Mouse (Mus musculus) liver, embryonic 14.5 days (tissue): ENCODE measurements around the gene Arl2. TPM values are rescaled to one million over a fixed set of nuclear protein-coding genes. Genes with fewer than 3 reads are reported as not detected.

ENCODE experiments used
- ATAC-seq: fragments of 200-750 bp; cut with Nextera tagmentation; 2 replicates; pipeline ENCODE4 v1.8.0; 2017; ENCODE audit warnings: moderate number of reproducible peaks, mild to moderate bottlenecking, moderate library complexity; ENCODE audit not compliant: insufficient read depth
- DNase-seq, 3 experiments: peaks; one replicate each; pipeline ENCODE4 v3.0.0-alpha.2; 2012 to 2013; ENCODE audit warnings: low read depth in 3 of 3, low spot score in 3 of 3
- H3K27ac ChIP-seq: fragments of 300-500 bp; sonication (generic); 2 replicates; pipeline ENCODE4 v1.5.1; 2014; ENCODE audit warnings: moderate library complexity, mild to moderate bottlenecking, control low read depth, inconsistent platforms
- H3K27me3 ChIP-seq: fragments of 300-500 bp; sonication (generic); 2 replicates; pipeline ENCODE4 v1.6.1; 2014; ENCODE audit warnings: mild to moderate bottlenecking, low read length, moderate library complexity; ENCODE audit not compliant: control insufficient read depth, insufficient read depth
- H3K36me3 ChIP-seq: fragments of 300-500 bp; sonication (generic); replicated peaks from 2 replicates; pipeline ENCODE4 v1.6.1; 2014; ENCODE audit warnings: low read depth; ENCODE audit not compliant: control insufficient read depth, insufficient read depth
- H3K4me1 ChIP-seq, 2 experiments: fragments of 200-500 bp in 1 of 2; fragments of 300-500 bp in 1 of 2; sonication (generic) in 1 of 2; replicated peaks; 2 replicates each; pipeline ENCODE4 v1.6.1; 2012 to 2014; ENCODE audit warnings: antibody characterized with exemption in 1 of 2, inconsistent platforms in 1 of 2, low read length in 1 of 2; ENCODE audit not compliant: control insufficient read depth in 2 of 2, insufficient read depth in 2 of 2
- H3K4me2 ChIP-seq: fragments of 300-500 bp; sonication (generic); 2 replicates; pipeline ENCODE4 v1.6.1; 2014; ENCODE audit warnings: low read depth, mild to moderate bottlenecking, control low read depth, moderate library complexity
- H3K4me3 ChIP-seq, 2 experiments: fragments of 200-500 bp in 1 of 2; fragments of 300-500 bp in 1 of 2; sonication (generic) in 1 of 2; 2 replicates each; pipeline ENCODE4 v1.5.1; 2012 to 2014; ENCODE audit warnings: low read depth in 2 of 2, low read length in 2 of 2, mild to moderate bottlenecking in 2 of 2, control low read depth in 1 of 2, inconsistent platforms in 1 of 2, moderate library complexity in 1 of 2; ENCODE audit not compliant: insufficient read depth in 1 of 2
- H3K9ac ChIP-seq: fragments of 300-500 bp; sonication (generic); replicated peaks from 2 replicates; pipeline ENCODE4 v1.6.1; 2014; ENCODE audit warnings: mild to moderate bottlenecking, control low read depth, moderate library complexity
- H3K9me3 ChIP-seq: fragments of 300-500 bp; sonication (generic); 2 replicates; pipeline ENCODE4 v1.6.1; 2016; ENCODE audit warnings: low read length, mixed read lengths; ENCODE audit not compliant: control insufficient read depth
- CTCF ChIP-seq: IDR thresholded peaks from 2 replicates; pipeline ENCODE4 v1.5.1; 2016; ENCODE audit warnings: antibody characterized with exemption, low read depth, control low read depth
- EP300 ChIP-seq: IDR thresholded peaks from 2 replicates; pipeline ENCODE4 v1.6.1; 2016; ENCODE audit warnings: antibody characterized with exemption, low read depth
- WGBS: fragments of 180-500 bp; shearing (Covaris S2); extraction: QIAGEN DNeasy Blood & Tissue Kit; methylation state at CpG from one replicate; pipeline ENCODE4 v1.1.7; 2014; ENCODE audit not compliant: insufficient replicate concordance; 5-methylcytosine and 5-hydroxymethylcytosine counted together
- polyA plus RNA-seq, 2 experiments: library from polyadenylated mRNA; depleted of rRNA in 1 of 2; stranded (reverse) in 1 of 2; unstranded in 1 of 2; fragments of >200 nt; fragmentation: Nextera tagmentation in 1 of 2; extraction: Ambion mirVana in 1 of 2; gene quantifications; 2 replicates each; pipeline versions ENCODE4 v1.2.1 to v1.2.3; 2012 to 2014

Arl2 gene
- polyA plus RNA-seq, 2 experiments = 22.4 to 26.1 TPM

DNA sequence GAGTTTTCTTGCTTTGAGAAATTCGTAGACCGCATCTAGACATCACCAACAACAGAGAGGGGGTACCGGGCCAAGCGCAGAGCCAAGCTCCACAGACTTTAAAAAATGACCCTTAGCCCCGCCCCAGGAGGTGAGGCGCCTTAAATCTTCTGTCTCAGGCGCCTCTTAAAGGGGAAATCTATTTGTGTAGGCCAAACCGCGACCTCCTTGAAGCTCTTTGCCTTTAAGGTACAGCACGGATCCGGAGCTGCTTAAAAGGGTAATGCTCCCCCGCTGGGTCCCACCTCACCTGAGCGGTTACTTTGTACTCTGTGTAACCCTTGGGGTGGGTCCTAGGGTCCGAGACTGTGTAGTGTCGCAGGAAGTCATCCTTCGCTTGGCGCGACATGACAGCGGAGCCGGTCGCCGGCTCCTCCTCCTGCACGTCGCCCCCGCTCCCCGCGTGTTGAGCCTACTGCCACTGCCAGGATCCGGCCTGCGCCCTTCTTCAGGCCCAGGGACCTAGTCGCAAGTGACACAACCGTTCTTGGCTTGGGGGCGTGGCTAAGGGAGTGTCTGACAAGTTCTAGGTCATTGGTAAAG, 13.5 kb downstream of the Arl2 start, which contains the start of gene Snx15:
Gene Snx15 (minus strand): TSS at position 545 of the 582 bp plus-strand sequence.
- TF ChIP-seq EP300 = no peak; the same call in 1 of the 2 replicates
- TF ChIP-seq CTCF = peak; percentile 32; the same call in 1 of the 2 replicates
- Histone ChIP-seq H3K4me1 (peaks cover 39 to 51% of the 10 kb centered on the region in 2 experiments), H3K9ac (peak within 1 kb of the TSS; percentile 85), H3K36me3 (no peaks in the 10 kb centered on the region; the same call in 1 of the 2 replicates), H3K4me2 (peak within 1 kb of the TSS; percentile 69), H3K27ac (peak within 1 kb of the TSS; percentile 92), H3K4me3 (peak within 1 kb of the TSS; percentile 66 to 80), H3K27me3 (no peaks in the 10 kb centered on the region), H3K9me3 (no peaks in the 10 kb centered on the region)
- WGBS = under 1% methylated on average over 32 of the region's 32 CpGs
- ATAC-seq (peak; percentile 85), DNase-seq (peak; percentile 95 to 96 (median 96))

DNA sequence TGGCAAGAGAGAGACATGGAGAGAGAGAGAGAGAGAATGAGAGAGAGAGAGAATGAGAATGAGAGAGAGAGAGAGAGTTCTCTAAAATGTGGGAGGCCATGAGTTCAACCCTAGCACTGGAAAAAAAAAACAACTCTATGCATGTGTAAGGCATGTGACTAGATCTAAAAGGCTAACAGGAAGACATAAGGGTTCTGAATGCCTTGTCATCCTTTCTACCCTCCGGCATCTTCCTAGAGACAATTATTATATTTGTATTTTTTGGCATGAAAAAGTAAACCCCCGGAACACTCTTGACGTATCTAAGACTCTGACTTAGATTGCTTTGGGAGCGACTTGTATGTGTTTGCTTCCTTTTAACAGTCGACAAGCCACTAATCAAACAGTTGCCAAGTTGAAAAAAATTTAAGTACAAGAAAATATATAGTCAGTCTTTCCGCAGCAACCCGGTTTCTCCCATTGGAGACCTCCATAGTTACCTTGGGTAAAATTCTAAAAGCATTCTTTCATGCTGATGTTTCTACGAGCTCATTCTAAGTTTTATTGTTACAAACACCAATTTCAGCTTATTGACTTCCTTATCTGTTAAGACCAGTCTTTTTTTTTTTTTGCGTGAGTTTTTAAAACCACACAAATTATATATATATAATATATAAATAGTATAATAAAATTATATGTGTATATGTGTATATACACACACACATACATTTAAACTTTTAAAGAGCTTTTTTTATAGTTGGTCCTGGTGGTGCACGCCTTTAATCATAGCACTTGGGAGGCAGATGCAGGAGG, 14.4 kb downstream of the Arl2 start:
- Histone ChIP-seq H3K36me3 (no peaks in the 10 kb centered on the region; the same call in 1 of the 2 replicates), H3K4me2 (peak overlapping the region; percentile 69), H3K9me3 (no peaks in the 10 kb centered on the region), H3K27me3 (no peaks in the 10 kb centered on the region), H3K4me3 (peak overlapping the region; percentile 66 to 80), H3K9ac (peak overlapping the region; percentile 85), H3K4me1 (peaks cover 32 to 44% of the 10 kb centered on the region in 2 experiments), H3K27ac (peak overlapping the region; percentile 92)
- TF ChIP-seq CTCF (no peak), EP300 (no peak)
- 60% methylated on average over 10 of the region's 10 CpGs for WGBS
- ATAC-seq (no peak), DNase-seq (no peak)

DNA sequence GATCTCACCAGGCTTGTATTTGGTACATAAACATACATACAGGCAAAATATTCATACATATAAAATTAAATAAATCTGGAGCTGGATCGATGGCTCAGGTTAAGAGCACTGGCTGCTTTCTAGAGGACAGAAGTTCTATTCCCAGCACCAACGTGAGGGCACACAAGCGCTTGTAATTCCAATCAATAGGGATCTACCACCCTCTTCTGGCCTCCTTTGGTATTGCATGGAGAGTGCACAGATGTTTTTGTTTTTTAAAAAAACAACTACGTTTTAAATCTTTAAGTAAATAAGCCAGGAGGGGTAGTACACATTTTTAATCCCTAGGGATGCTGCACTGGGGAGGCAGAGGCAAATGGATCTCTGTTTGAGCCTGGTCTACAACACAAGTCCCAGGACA, 15.1 kb downstream of the Arl2 start:
- H3K4me3 ChIP-seq = peak overlapping the region; percentile 29 to 66; a peak in 3 of 4 replicates
- H3K27ac ChIP-seq = peak overlapping the region; percentile 75
- no peaks in the 10 kb centered on the region for H3K9me3 ChIP-seq
- peak; percentile 55 to 69 (median 58) for DNase-seq
- H3K27me3 ChIP-seq = no peaks in the 10 kb centered on the region
- peaks cover 25 to 37% of the 10 kb centered on the region in 2 experiments for H3K4me1 ChIP-seq
- H3K9ac ChIP-seq = peak overlapping the region; percentile 85
- peak overlapping the region; percentile 69 for H3K4me2 ChIP-seq
- TF ChIP-seq CTCF (peak; percentile 83), EP300 (no peak)
- no peak for ATAC-seq
- no peaks in the 10 kb centered on the region; the same call in 1 of the 2 replicates for H3K36me3 ChIP-seq
- 16% methylated on average over 4 of the region's 4 CpGs for whole genome bisulfite sequencing

DNA sequence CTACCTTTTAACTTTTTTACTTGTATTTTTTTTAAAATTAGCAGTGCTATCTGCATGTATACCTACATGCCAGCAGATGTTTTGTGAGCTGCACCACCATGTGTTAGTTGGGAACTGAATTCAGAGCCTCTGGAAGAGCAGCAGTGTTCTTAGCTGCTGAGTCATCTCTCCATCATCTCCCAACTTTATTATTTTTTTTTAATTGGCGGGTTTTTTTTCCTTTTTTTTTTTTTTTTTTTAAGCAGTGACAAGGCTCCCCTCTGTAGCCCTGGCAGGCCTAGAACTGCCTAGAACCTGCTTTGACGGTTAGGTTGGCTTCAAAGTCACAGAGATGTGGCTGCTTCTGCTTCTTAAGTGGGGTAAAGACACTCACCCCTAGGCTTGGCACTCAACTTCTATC, 16.4 kb downstream of the Arl2 start:
- H3K4me3 ChIP-seq = no peak overlapping the region
- H3K27me3 ChIP-seq = no peaks in the 10 kb centered on the region
- no peaks in the 10 kb centered on the region; the same call in 1 of the 2 replicates for H3K36me3 ChIP-seq
- DNase-seq (no peak), ATAC-seq (no peak)
- no peak for TF ChIP-seq CTCF
- no peak overlapping the region for H3K4me2 ChIP-seq
- H3K27ac ChIP-seq = no peak overlapping the region
- H3K9ac ChIP-seq = no peak overlapping the region; the same call in 1 of the 2 replicates
- WGBS = 66% methylated on average over 2 of the region's 2 CpGs
- H3K9me3 ChIP-seq = no peaks in the 10 kb centered on the region
- H3K4me1 ChIP-seq = peaks cover 11 to 24% of the 10 kb centered on the region in 2 experiments

DNA sequence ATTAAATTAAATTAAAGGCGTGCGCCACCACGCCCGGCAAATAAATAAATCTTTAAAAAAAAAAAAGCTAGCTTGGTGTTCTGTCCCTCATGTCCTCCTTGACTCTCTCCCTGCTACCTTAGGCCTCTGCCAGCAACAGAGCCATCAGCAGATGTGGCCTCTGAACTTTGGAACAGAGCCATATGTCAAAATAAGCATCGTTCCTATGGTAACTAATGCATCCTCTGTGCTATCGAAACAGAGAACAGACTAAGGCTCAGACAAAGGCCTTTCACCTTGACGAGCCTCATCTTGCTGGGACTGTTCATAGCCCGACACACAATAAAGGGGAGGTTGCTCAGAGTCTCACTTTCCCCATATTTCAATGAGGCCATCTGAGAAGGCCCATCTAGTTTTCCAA, 18.0 kb downstream of the Arl2 start:
- Histone ChIP-seq H3K27ac (no peak overlapping the region), H3K27me3 (no peaks in the 10 kb centered on the region), H3K9ac (no peak overlapping the region), H3K4me2 (no peak overlapping the region), H3K4me3 (no peak overlapping the region), H3K4me1 (peaks cover 3 to 15% of the 10 kb centered on the region in 2 experiments), H3K36me3 (peaks cover 9% of the 10 kb centered on the region), H3K9me3 (no peaks in the 10 kb centered on the region)
- 84% methylated on average over 8 of the region's 8 CpGs for WGBS
- ATAC-seq = no peak
- DNase-seq = no peak
- no peak for TF ChIP-seq CTCF
- TF ChIP-seq EP300 = no peak
